Mouse (Mus musculus): Measurements from ENCODE around the gene Stard13.

Stard13 gene

GRCm38 (mm10) chr5:151183656-151184240, 49.9 kb downstream of the Stard13 start:
- DNase-seq (ENCODE audit: low read depth in 2 of 2, low spot score in 2 of 2) = no peak

GRCm38 (mm10) chr5:151181288-151181687, 52.3 kb downstream of the Stard13 start:
- no peak for DNase-seq (ENCODE audit: low read depth in 2 of 2, low spot score in 2 of 2)

GRCm38 (mm10) chr5:151180176-151180785, 53.4 kb downstream of the Stard13 start:
- no peak for DNase-seq (ENCODE audit: low read depth in 2 of 2, low spot score in 2 of 2)

- DNase-seq (ENCODE audit: low read depth in 2 of 2, low spot score in 2 of 2) = no peak
These were observed 56.5 kb downstream of the Stard13 start for GRCm38 (mm10) chr5:151177171-151177570.

- no peak for DNase-seq (ENCODE audit: low read depth in 2 of 2, low spot score in 2 of 2)
These were observed 57.7 kb downstream of the Stard13 start for GRCm38 (mm10) chr5:151175897-151176313.

GRCm38 (mm10) chr5:151174485-151175460, 58.9 kb downstream of the Stard13 start:
- DNase-seq (ENCODE audit: low read depth in 2 of 2, low spot score in 2 of 2) = no peak

- no peak for DNase-seq (ENCODE audit: low read depth in 2 of 2, low spot score in 2 of 2)
These were observed 59.9 kb downstream of the Stard13 start for GRCm38 (mm10) chr5:151173774-151174173.

- DNase-seq (ENCODE audit: low read depth in 2 of 2, low spot score in 2 of 2) = no peak
These were observed 63.4 kb downstream of the Stard13 start for GRCm38 (mm10) chr5:151170168-151170750.

GRCm38 (mm10) chr5:151168191-151168590, 65.4 kb downstream of the Stard13 start:
- DNase-seq (ENCODE audit: low read depth in 2 of 2, low spot score in 2 of 2) = no peak

GRCm38 (mm10) chr5:151167641-151168040, 66.0 kb downstream of the Stard13 start:
- DNase-seq (ENCODE audit: low read depth in 2 of 2, low spot score in 2 of 2) = no peak

- DNase-seq (ENCODE audit: low read depth in 2 of 2, low spot score in 2 of 2) = no peak
These were observed 67.4 kb downstream of the Stard13 start for GRCm38 (mm10) chr5:151166266-151166665.

GRCm38 (mm10) chr5:151165381-151166016, 68.1 kb downstream of the Stard13 start:
- DNase-seq (ENCODE audit: low read depth in 2 of 2, low spot score in 2 of 2) = no peak

- no peak for DNase-seq (ENCODE audit: low read depth in 2 of 2, low spot score in 2 of 2)
These were observed 68.8 kb downstream of the Stard13 start for GRCm38 (mm10) chr5:151164815-151165214.

GRCm38 (mm10) chr5:151162642-151163041, 71.0 kb downstream of the Stard13 start:
- DNase-seq (ENCODE audit: low read depth in 2 of 2, low spot score in 2 of 2) = no peak

GRCm38 (mm10) chr5:151155247-151155646, 78.4 kb downstream of the Stard13 start:
- no peak for DNase-seq (ENCODE audit: low read depth in 2 of 2, low spot score in 2 of 2)

GRCm38 (mm10) chr5:151154780-151155179, 78.9 kb downstream of the Stard13 start:
- DNase-seq (ENCODE audit: low read depth in 2 of 2, low spot score in 2 of 2) = no peak

- no peak for DNase-seq (ENCODE audit: low read depth in 2 of 2, low spot score in 2 of 2)
These were observed 79.6 kb downstream of the Stard13 start for GRCm38 (mm10) chr5:151154030-151154429.

GRCm38 (mm10) chr5:151151549-151151948, 82.1 kb downstream of the Stard13 start:
- no peak for DNase-seq (ENCODE audit: low read depth in 2 of 2, low spot score in 2 of 2)

GRCm38 (mm10) chr5:151149509-151149908, 84.1 kb downstream of the Stard13 start:
- no peak for DNase-seq (ENCODE audit: low read depth in 2 of 2, low spot score in 2 of 2)

- no peak for DNase-seq (ENCODE audit: low read depth in 2 of 2, low spot score in 2 of 2)
These were observed 85.6 kb downstream of the Stard13 start for GRCm38 (mm10) chr5:151148079-151148478.

- no peak for DNase-seq (ENCODE audit: low read depth in 2 of 2, low spot score in 2 of 2)
These were observed 87.8 kb downstream of the Stard13 start for GRCm38 (mm10) chr5:151145807-151146206.

Measured in CD8-positive naive resting alpha-beta T cell, adult 2 months (primary cell).